Mouse (Mus musculus) erythroblast, embryonic 14.5 days (primary cell): Measurements from ENCODE around the gene Smad3.

ENCODE experiments used
- GATA1 ChIP-seq: IDR thresholded peaks from 2 replicates; pipeline ENCODE4 v1.6.1; 2012; ENCODE audit warnings: low read length, inconsistent platforms, mixed read lengths
- TAL1 ChIP-seq: IDR thresholded peaks from 3 replicates; pipeline ENCODE4 v1.6.1; 2012; ENCODE audit warnings: low read length, inconsistent platforms, mixed read lengths

DNA sequence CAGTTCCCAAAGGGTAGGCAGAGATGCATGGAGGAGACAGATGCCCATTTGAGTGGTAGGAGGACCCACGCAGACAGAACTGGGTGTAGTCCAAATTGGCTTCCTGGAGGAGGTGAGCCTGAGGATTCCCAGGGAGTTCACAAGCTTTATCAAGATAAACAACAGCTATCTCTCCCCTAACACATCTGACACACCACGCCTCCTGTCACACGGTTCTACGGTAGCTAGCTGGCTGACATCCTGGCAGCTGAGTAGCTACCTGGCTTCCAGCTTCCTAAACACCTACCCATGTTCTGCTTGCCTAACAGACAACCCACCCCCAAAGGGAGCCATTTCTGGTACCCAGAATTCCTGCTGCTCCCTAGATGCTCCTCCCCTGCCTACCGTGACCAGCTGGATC lies 47.9 kb downstream of the Smad3 start:
- TF ChIP-seq GATA1, result no peak
- TF ChIP-seq TAL1, result no peak
